Mouse (Mus musculus) ES-Bruce4 (cell line): ENCODE measurements around the gene Irf7.

Experiments used
- CTCF ChIP-seq: IDR thresholded peaks from one replicate; pipeline ENCODE4 v1.8.1; 2011; ENCODE audit warnings: low read depth, low read length
- POLR2A ChIP-seq: IDR thresholded peaks from one replicate; pipeline ENCODE4 v1.8.1; 2011; ENCODE audit warnings: low read length; ENCODE audit not compliant: insufficient read depth

DNA sequence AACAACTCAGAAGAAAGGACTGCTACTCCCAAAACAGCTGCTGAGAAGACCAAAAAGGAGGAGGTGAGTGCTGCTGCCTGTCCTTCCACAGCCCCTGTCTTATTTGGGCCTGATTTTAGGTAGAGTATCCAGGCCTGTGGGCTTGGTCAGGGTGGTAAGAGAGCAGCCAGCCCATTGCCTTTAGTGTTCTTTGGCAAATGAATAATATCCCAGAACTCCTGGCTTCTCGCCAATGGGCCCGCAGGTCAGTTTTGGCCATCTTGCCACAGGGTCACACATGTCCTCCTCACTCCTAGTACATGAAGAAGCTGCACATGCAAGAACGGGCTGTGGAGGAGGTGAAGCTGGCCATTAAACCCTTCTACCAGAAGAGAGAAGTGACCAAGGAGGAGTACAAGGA is 4.8 kb downstream of the Irf7 start:
- TF ChIP-seq POLR2A (no peak), CTCF (no peak)
